Mouse (Mus musculus) induced T-regulatory cell, adult 2 months (primary cell): ENCODE data around the gene Ltv1.

ENCODE experiments used
- DNase-seq: peaks from one replicate; pipeline ENCODE4 v3.0.0-alpha.2; 2012; ENCODE audit warnings: low read depth

The Ltv1 gene

DNA sequence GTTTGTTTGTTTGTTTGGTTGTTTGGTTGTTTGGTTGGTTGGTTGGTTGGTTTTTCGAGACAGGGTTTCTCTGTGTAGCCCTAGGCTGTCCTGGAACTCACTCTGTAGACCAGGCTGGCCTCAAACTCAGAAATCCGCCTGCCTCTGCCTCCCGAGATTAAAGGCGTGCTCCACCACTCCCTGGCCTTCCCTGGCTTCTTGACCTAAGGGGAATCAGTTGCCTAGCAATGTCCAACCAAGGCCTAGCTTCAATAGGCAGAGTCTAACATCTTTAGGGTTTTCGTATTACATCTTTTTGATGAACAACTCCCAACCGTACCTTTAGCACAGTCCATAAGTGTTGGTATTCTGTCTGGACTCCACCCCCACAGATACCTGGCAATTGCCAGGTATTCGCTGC is 528 bp upstream of the Ltv1 start:
- DNase-seq = peak; percentile 36

DNA sequence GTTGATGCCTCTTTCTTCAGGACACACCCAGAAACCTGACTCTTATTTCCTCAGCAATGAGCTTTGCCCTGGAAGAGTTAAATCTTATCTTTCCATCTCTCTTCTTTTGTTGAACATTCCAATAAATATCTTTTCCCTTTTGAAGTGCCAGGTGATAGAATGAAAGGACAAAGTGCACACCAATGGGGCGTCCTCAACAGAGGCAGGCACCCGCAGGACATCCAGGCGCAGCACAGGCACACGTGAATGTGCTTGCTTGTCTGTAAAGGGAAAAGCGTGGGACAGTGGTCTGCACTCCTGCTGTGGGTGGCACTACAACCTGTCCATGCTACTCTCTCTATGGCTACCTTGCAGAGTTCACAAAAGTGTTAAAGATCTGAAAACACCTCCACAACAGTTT is 3.1 kb downstream of the Ltv1 start:
- DNase-seq = no peak

- no peak for DNase-seq
Measured at GRCm38 (mm10) chr10:13186754-13187153, 6.2 kb downstream of the Ltv1 start.

DNA sequence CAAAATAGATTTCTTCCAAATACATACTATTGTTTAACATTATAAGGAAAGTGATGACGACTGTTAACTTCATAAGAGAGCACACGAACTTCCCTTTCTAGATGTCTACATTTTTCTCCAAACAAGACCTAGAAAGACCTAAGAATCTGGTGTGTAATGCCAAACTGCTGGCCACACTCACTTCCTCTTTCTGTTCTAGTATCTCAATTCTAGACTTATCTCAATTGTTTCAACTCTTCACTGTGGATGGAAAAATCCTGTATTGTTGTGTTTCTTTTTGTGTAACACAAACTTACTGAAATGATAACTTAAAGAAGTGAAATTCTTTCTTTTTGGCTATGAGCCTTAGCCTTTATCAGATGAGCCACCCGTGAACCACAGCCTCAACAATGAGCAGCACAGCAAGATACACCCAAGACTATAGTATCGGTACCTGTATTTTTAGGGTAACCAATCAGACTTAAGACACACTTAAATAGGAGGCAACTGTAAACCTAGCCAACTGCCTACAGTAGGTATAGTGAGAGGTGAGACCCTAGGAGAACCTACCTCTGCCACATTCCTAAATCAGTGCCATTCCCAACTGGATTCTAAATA is 8.7 kb downstream of the Ltv1 start:
- no peak for DNase-seq

GRCm38 (mm10) chr10:13180211-13180610 is 12.8 kb downstream of the Ltv1 start:
- no peak for DNase-seq

GRCm38 (mm10) chr10:13177973-13178624 is 14.9 kb downstream of the Ltv1 start, which contains the start of gene Zc2hc1b:
Gene Zc2hc1b (minus strand): TSS chr10:13178023.
- no peak for DNase-seq

DNA sequence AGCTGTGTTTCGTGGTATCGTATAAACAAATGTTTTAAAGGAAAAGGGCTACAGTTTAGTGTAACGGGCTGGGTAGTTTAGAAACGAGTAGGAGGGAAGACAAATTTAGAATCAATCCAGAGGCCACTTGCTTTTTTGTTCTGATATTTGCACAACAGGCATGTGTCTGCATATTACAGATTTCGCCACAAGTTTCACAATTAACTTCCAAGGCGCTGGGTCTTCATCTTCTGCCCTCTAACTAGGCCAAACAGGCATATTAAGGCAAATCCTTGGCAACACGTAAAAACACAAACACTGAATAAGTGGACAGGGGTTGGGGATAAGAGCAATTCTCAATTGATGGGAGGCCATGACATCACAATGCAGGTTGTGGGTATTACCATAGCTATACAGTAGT is 17.1 kb downstream of the Ltv1 start:
- DNase-seq = no peak

DNA sequence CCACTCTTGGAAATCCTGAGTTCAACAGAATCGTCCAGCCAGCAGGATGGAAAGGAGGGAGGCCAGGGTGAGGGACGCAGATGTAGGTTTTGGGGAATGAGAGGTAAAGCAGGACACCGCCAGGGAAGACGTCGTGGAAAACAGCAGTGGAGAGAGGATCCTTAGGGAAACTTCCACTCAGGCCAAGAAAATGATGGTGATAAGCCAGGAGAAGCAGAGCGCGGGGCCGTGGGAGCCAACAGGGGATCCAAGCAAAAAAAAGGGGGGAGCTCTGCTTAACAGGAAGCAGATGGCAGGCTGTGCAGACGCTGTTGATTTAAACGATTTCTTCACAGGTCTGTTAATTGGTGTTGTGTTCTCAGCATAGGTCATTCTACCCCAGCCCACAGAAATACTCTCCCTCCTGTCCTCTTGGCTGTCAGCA is 20.2 kb downstream of the Ltv1 start:
- DNase-seq = no peak

GRCm38 (mm10) chr10:13171461-13171860 is 21.5 kb downstream of the Ltv1 start:
- DNase-seq = no peak

DNA sequence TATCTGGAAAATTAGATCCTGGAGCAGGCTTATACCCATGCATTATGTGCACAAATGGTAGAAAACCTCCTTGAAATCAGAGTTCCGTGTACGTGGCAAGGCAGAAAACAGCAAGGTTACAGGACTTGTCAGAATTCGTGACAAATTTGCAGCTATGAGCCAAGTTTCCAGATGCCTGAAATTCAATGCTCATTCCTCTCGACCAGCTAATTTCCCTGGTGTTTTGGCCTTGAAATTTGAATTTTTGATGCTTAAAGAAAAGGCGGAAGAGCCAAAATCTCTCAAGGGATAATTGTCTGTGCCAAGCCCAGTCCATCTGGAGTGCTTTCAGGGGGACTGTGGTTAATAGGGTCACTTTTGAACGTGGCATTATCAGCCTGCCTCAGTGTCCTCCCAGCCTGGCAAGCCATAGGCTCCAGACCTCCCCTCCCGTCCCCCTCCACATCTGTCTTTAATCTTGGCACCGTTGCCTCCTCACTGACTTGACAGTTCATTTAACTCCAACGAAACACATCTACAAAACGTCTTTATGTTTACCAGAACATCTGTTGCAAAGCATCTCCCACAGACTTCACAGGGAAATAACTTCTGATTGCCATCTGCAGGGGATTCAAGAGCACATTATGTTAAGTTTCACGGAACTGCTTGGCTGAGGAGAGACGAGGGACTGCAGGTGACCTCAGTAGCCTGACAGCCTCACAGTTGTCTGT is 22.1 kb downstream of the Ltv1 start:
- no peak for DNase-seq

- no peak for DNase-seq
Measured at GRCm38 (mm10) chr10:13168461-13168860, 24.5 kb downstream of the Ltv1 start.

GRCm38 (mm10) chr10:13162031-13162430 is 30.9 kb downstream of the Ltv1 start:
- no peak for DNase-seq

GRCm38 (mm10) chr10:13160913-13161312 is 32.1 kb downstream of the Ltv1 start:
- no peak for DNase-seq

DNA sequence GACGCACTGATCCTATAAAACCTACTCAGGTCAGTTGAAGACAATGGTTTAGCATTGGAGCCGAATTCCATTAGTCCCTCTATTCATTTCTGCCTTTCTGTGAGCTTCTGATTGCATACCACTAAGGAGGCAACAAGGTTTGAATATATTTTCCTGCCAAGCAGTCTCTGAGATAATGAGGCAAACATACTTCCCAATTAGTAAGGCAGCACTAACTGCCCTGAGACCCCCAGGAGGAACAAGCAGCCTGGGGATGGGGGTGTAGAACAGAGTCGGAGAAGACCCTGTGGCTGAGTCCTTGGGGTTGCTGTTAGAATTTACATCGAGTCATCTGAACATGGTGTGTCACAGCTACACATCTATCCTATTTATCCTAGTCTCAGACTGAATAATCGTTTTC is 37.6 kb downstream of the Ltv1 start:
- DNase-seq = no peak

- DNase-seq = no peak
Measured at GRCm38 (mm10) chr10:13152811-13153364, 40.1 kb downstream of the Ltv1 start.

- no peak for DNase-seq
Measured at GRCm38 (mm10) chr10:13151353-13151752, 41.6 kb downstream of the Ltv1 start.

DNA sequence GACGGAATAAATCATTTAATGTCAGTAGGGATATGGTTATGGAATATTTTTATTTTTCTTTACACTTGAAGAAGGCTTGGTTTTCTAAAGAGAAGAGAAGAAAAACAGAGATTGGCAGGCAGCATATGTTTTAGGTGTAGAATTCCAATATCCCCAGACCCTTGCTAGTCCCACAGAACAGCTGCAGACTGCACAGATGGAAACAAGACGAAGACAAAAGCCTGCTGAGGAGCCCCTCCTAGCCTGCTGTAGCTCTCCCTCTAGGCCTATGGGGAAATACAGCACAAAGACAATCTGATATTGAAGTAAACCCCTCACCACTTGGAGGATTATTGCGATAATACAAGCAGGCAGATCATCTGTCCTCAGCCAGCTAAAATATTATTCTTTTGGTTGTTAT is 42.5 kb downstream of the Ltv1 start:
- no peak for DNase-seq

DNA sequence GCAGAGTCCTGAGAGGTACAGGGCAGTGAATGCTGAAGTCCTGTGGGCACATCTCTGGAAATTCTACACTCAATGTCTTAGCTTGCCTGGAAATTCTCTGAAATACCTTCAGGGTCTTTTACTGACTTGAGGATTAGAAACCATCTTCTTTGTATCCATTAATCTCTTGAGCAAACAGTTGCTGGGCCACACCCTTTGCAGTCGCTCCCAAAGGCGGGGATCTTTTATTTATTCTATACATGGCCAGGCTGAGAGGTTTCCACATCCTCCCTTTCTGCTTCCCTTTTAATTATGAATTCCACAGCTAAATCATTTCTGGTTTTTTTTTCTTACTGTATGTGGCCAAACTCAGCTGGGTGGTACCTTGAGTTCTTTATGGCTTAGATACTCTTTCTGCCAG is 52.5 kb downstream of the Ltv1 start:
- DNase-seq = no peak

DNA sequence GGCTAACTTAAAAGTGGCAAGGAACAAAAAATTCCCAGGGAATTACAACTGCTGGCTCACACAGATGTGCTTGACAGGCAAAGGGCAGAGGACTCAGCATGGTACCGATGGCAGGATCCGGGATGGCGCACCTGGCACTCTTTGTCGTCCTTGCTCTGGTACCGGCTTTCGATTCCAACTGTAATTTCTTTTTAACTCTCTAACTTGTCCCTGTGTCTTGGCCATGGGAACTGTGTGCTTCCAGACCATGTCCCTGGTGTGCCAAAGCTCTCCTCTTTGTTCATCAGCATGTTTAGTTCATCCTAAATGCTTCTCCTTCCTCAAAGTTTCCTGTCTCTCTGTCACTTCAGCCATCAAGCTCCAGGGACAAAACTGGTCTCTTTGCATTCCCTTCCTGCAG is 55.1 kb downstream of the Ltv1 start:
- DNase-seq = no peak

DNA sequence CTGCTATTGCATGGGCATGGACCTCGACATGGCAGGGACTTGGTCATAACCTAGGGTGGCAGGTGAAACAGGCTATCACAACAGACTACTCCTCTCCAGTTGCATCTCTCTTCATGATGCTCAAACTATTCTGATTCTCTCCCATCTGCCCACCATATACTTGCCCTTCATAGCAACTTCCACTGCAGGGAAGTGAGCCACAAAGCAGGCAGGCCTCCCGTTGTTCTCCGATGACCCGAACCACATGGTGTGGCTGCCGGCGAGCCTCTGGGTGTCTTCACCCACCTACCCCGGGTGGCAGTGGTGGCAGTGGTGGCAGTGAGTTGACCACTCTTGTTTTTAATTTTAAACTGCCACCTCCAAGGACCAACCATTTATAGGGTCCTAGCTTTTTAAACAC is 57.2 kb downstream of the Ltv1 start:
- DNase-seq = no peak

DNA sequence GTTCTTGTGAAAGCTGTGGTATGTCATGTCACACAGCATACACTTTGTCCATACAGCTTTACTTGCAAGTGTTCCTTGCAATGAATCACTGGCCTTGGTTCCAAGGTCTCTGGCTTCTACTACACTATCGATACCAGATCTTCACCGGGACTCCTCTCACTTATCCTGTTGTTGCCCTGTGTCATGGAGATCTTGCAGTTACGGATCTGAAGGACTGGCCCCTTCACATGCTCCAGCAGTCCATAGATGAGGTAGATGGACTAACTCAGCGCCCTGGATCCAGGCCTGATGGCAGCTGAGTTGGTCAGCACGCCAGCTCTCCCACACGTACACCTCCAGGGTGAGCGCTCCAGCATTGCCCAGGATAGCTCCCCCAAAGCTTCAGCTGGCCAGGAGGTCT is 57.7 kb downstream of the Ltv1 start:
- no peak for DNase-seq

GRCm38 (mm10) chr10:13133850-13134249 is 59.1 kb downstream of the Ltv1 start:
- no peak for DNase-seq
